Mouse (Mus musculus) liver, embryonic 16.5 days (tissue): ENCODE data around the gene Frat2. TPM values are rescaled to one million over a fixed set of nuclear protein-coding genes. Genes with fewer than 3 reads are reported as not detected.
"Not testable (repeated sequence)": the region's sequence is repeated elsewhere in the genome, so short reads cannot be mapped to it uniquely, and the experiment has no call there.

Source experiments
- ATAC-seq: fragments of 200-750 bp; cut with Nextera tagmentation; 2 replicates; pipeline ENCODE4 v1.8.0; 2017; ENCODE audit warnings: low read depth, mild to moderate bottlenecking, moderate number of reproducible peaks, moderate library complexity
- H3K27ac ChIP-seq: fragments of 300-500 bp; sonication (generic); 2 replicates; pipeline ENCODE4 v1.5.1; 2014; ENCODE audit warnings: mild to moderate bottlenecking, low read length
- H3K27me3 ChIP-seq: fragments of 300-500 bp; sonication (generic); 2 replicates; pipeline ENCODE4 v1.6.1; 2014; ENCODE audit warnings: low read depth, low read length, mixed read lengths; ENCODE audit not compliant: control insufficient read depth, insufficient read depth
- H3K36me3 ChIP-seq: fragments of 300-500 bp; sonication (generic); 2 replicates; pipeline ENCODE4 v1.6.1; 2014; ENCODE audit warnings: mild to moderate bottlenecking; ENCODE audit not compliant: control insufficient read depth, insufficient read depth
- H3K4me1 ChIP-seq: fragments of 300-500 bp; sonication (generic); 2 replicates; pipeline ENCODE4 v1.6.1; 2014; ENCODE audit warnings: low read depth, low read length, mixed read lengths; ENCODE audit not compliant: control insufficient read depth
- H3K4me2 ChIP-seq: fragments of 300-500 bp; sonication (generic); 2 replicates; pipeline ENCODE4 v1.6.1; 2014; ENCODE audit warnings: low read depth, low read length, mixed read lengths
- H3K4me3 ChIP-seq: fragments of 300-500 bp; sonication (generic); 2 replicates; pipeline ENCODE4 v1.5.1; 2014; ENCODE audit warnings: low read depth, mild to moderate bottlenecking, low read length
- H3K9ac ChIP-seq: fragments of 300-500 bp; sonication (generic); 2 replicates; pipeline ENCODE4 v1.6.1; 2014; ENCODE audit warnings: low read depth, low read length
- H3K9me3 ChIP-seq: fragments of 300-500 bp; sonication (generic); replicated peaks from 2 replicates; pipeline ENCODE4 v1.6.1; 2016; ENCODE audit warnings: low read length; ENCODE audit not compliant: control insufficient read depth
- WGBS: fragments of 180-500 bp; shearing (Covaris S2); extraction: QIAGEN DNeasy Blood & Tissue Kit; methylation state at CpG from one replicate; pipeline ENCODE4 v1.1.7; 2014; ENCODE audit not compliant: insufficient replicate concordance; 5-methylcytosine and 5-hydroxymethylcytosine counted together
- polyA plus RNA-seq: library from polyadenylated mRNA; unstranded; fragments of >200 nt; fragmentation: Nextera tagmentation; extraction: Ambion mirVana; gene quantifications from 2 replicates; pipeline ENCODE4 v1.2.1, GENCODE M21; 2015

Gene Frat2
- polyA plus RNA-seq, 1 experiment from 2014 or later: 2.7 TPM

DNA sequence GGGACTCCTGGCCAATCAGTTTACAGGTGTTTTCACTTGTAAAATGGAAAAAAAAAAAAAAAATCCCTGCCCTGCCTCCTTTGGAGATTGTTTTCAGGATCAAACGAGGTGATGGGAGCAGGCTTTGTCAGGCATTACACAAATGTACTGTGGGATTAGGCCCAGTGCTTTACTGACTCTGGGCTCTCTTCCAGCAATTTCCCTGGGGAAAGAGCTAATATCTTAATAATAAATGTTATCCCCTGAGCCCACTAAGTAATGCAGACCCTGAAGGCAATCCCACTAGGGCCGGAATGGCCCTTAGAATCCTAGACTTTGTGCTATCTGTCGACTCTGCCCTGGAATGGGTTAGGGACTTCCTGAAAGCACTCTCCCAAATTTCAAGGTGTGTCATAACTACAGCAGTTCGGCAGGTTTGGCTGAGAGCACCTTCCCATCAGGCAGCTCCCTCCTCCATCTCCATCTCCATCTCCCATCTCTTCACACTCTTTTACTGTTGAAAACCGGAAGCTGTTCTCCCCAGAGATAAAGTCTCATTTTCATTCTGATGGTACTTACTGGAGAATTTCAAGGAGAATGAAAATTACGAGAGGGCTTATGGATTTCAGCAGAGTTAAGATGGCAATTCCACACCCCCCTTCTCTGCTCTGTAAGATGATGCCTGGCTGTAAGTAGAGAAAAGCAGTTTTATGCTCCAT is 2.2 kb upstream of the Frat2 start:
- Histone ChIP-seq H3K4me3 (no peak overlapping the region), H3K9ac (no peak overlapping the region), H3K4me2 (no peak overlapping the region), H3K9me3 (no peaks in the 10 kb centered on the region; the same call in 1 of the 2 replicates), H3K4me1 (peaks cover 27% of the 10 kb centered on the region), H3K27ac (no peak overlapping the region), H3K36me3 (no peaks in the 10 kb centered on the region), H3K27me3 (no peaks in the 10 kb centered on the region)
- no peak for ATAC-seq
- 64% methylated on average over 6 of the region's 6 CpGs for WGBS

DNA sequence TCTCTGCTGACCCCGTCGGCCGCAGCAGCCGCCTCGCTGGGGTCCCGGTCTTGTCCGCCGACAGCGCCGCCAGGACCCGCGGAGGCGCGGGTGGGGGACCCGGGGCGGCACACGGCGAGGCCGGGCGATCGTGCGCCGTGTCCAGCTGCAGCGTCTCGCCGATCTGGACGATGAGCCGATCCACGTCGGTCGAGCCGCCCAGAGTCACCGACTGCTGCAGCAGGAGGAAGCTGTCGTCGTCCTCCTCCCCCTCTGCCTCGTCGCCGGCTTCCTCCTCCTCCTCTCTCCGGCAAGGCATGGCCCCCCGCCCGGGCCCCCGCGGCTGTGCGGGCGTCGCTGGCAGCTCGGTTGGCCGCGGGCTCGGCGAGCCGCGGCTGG is 329 bp downstream of the Frat2 start:
- 1% methylated on average over 31 of the region's 53 CpGs for WGBS
- not testable (repeated sequence) for H3K9me3 ChIP-seq, H3K36me3 ChIP-seq, H3K27me3 ChIP-seq
- peak; percentile 37 for ATAC-seq
- peak overlapping the region; percentile 84 for H3K4me2 ChIP-seq
- H3K9ac ChIP-seq: peak overlapping the region; percentile 73
- H3K4me1 ChIP-seq: peaks cover 27% of the 10 kb centered on the region
- peak overlapping the region; percentile 87 for H3K27ac ChIP-seq
- H3K4me3 ChIP-seq: peak overlapping the region; percentile 72

DNA sequence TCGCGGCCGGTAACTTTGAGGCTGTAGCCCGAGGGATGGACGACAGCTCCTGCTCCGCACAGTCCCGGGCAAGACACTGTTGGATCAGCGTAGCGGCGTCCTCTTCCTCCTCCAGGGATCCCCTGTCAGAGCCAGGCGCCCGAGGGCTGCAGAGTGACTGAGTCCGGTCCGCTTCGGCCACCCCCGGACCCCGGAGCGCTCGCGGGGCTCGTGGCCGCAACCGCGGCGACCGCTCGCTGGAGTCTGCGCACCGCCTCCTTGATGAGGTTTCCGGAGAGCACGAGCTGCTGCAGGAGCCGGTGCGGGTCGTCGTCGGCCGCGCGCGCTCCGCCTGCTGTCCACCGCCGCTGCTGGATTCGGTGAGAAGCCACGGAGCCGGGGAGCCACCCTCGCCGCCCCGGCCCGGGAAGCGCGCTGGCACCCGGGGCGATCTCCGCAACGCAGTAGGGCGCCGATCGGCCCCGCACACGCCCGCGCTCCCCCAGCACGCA is 796 bp downstream of the Frat2 start:
- Histone ChIP-seq H3K4me3 (peak overlapping the region; percentile 72), H3K4me2 (peak overlapping the region; percentile 84), H3K4me1 (peaks cover 27% of the 10 kb centered on the region), H3K9ac (peak overlapping the region; percentile 73), H3K9me3 (no peaks in the 10 kb centered on the region), H3K27me3 (no peaks in the 10 kb centered on the region), H3K36me3 (no peaks in the 10 kb centered on the region), H3K27ac (peak overlapping the region; percentile 87)
- peak; percentile 14 for ATAC-seq
- under 1% methylated on average over 46 of the region's 64 CpGs for WGBS

DNA sequence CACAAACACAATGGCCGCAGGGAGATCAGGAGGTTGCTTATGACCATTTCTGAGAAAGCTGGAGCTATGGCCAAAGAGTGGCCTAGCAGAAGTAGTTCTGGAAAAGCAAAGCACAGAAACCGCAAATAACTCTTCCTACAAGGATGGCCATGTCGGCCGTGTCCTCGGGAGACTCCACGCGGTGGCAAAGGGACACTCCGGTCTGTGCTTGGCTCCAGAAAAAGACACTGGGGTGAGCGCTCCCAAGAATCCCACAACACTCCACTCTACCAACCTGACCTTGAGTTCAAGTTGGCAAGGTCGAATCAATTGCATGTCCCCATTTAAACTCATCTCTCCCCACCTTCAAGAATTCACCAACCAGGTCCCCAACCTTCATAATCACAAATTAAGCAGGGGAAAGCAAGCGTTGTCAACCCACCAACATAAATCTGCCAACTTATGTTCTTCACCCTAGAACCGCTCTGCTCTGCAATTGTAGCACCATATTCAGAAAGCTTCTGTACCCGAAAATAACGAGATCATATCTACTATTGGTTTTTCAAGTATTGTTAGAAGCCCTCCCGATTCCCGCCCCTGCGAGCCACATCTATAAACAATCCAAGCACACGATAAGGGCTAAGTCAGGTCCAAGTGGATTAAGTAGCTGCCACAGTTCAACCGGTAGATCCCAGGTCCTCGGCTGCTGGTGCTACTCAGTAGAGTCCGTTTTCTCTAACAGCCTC is 1.4 kb downstream of the Frat2 start:
- no peaks in the 10 kb centered on the region for H3K27me3 ChIP-seq
- peak overlapping the region; percentile 73 for H3K9ac ChIP-seq
- H3K36me3 ChIP-seq: no peaks in the 10 kb centered on the region
- H3K4me2 ChIP-seq: peak overlapping the region; percentile 84
- peak; percentile 2; the same call in 1 of the 2 replicates for ATAC-seq
- WGBS: 9% methylated on average over 21 of the region's 21 CpGs
- peak overlapping the region; percentile 87 for H3K27ac ChIP-seq
- peaks cover 24% of the 10 kb centered on the region for H3K4me1 ChIP-seq
- no peaks in the 10 kb centered on the region for H3K9me3 ChIP-seq
- peak overlapping the region; percentile 72 for H3K4me3 ChIP-seq

DNA sequence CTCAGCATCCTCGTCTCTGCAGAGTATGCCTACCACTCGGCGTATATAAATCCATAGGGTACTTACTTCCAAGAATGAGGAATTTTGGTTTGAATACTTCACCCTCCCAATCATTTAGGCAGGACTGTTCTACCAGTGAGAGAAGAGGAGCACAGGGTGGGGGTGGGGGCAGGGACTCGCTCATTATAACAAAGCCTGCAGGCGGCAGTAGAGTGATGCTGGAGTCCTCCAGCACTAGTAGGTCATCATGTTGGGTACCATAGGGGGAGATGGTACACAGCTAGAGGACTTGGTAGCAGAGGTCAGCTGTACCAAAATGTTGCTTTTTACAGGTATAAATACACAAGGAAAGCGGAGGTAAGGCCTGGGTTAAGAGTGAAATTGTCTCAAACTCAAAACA is 3.6 kb downstream of the Frat2 start:
- Histone ChIP-seq H3K4me1 (peaks cover 24% of the 10 kb centered on the region), H3K36me3 (no peaks in the 10 kb centered on the region), H3K27me3 (no peaks in the 10 kb centered on the region), H3K27ac (no peak overlapping the region), H3K4me3 (no peak overlapping the region), H3K9me3 (no peaks in the 10 kb centered on the region), H3K9ac (no peak overlapping the region), H3K4me2 (no peak overlapping the region)
- ATAC-seq: no peak
- 63% methylated on average over 6 of the region's 6 CpGs for WGBS

DNA sequence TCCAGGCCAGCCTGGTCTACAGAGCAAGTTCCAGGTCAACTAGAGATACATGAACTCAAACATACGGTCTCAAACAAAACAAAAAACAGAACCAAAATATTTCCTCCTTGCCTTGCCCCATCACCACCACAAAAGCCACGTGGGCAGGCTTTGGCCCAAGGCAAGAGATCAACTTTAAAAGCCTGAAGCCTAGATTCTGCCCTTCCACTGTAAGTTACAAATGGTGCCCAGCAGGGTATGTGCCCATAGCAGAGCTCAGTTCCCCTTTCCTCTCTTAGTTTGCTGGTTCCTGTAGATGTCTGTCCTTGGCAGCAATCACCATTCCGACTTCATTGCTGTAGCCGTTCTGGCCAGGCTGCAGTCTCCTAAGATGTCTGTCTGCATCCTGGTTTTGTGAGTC is 5.2 kb downstream of the Frat2 start:
- no peak for ATAC-seq
- Histone ChIP-seq H3K9me3 (no peaks in the 10 kb centered on the region), H3K4me3 (no peak overlapping the region), H3K27ac (no peak overlapping the region), H3K27me3 (no peaks in the 10 kb centered on the region), H3K9ac (no peak overlapping the region), H3K4me2 (no peak overlapping the region), H3K36me3 (no peaks in the 10 kb centered on the region), H3K4me1 (peaks cover 40% of the 10 kb centered on the region)
- 67% methylated on average over 4 of the region's 4 CpGs for WGBS

DNA sequence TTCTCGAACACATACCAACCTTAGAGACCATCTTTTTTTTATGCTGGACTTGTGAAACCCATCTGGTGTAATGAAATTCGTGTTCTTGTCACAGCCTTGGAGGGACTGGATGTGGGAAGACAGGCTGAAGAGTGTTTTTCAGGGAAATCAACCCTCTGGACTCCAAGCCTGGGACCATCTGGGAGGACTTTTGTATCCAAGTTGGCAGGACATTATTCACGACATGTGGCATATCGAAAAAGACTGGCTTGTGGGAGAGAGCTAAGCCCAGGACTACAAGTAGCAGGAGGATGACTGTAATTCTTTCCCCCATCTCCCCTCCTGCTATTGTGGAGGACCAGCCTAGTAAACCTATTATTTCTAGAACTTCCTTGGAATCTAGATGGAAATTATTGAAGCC is 5.7 kb downstream of the Frat2 start:
- H3K4me1 ChIP-seq: peaks cover 46% of the 10 kb centered on the region
- 71% methylated on average over 4 of the region's 4 CpGs for WGBS

DNA sequence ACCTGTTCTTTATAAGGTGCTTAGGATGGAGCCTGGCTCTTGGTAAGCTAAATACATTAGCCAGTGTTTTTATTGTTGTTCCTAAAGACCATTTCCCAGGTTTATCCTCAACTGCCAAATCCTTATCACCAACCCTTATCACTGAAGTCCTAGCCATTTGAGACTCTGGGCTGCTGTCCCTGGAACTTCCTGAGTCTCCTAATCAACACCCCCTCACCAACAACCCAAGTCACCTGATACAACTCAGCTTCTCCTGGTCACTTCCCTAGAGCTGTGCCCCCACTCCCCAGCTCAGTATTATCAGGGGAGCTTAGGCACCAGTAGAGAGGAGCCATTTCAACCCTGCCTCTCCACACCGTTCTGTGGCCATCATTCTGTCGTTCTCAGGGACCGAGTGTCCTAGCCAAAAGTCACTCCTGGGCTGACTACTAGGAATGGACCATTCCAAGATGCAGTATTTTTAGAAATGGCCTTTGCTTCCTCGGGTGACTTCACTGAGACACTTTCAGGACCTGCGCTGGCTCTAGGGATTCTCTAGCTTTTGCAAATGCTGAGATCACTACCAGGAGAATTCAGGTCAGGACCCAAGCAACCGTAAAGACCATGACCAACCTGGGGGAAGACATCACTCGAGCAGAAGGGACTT is 6.7 kb downstream of the Frat2 start:
- WGBS: 51% methylated on average over 7 of the region's 7 CpGs
- no peak overlapping the region for H3K4me2 ChIP-seq
- H3K4me1 ChIP-seq: peaks cover 49% of the 10 kb centered on the region
- no peak overlapping the region for H3K9ac ChIP-seq
- H3K27ac ChIP-seq: no peak overlapping the region
- H3K27me3 ChIP-seq: no peaks in the 10 kb centered on the region
- ATAC-seq: no peak
- H3K9me3 ChIP-seq: no peaks in the 10 kb centered on the region
- no peaks in the 10 kb centered on the region for H3K36me3 ChIP-seq
- no peak overlapping the region for H3K4me3 ChIP-seq

More for the DNA sequence above, 5.7 kb downstream of the Frat2 start:
- H3K9ac ChIP-seq: no peak overlapping the region
- no peaks in the 10 kb centered on the region for H3K27me3 ChIP-seq
- no peak overlapping the region for H3K4me2 ChIP-seq
- no peak for ATAC-seq
- no peak overlapping the region for H3K4me3 ChIP-seq
- H3K9me3 ChIP-seq: no peaks in the 10 kb centered on the region
- no peak overlapping the region for H3K27ac ChIP-seq
- H3K36me3 ChIP-seq: no peaks in the 10 kb centered on the region

DNA sequence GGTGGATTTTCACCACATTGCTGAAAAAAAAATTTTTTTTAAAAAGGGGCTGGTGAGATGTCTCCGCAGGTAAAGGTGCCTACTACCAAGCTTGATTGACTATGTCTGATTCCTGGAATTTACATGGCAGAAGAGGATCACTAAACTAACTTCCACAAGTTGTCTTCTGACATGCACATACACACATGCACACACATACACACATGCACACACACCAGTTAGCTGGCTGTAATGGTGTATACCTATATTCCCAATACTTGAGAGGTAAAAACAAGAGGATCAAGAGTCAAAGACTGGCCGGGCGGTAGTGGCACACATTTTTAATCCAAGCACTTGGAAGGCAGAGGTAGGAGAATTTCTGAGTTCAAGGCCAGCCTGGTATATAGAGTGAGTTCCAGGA is 8.2 kb downstream of the Frat2 start:
- no peaks in the 10 kb centered on the region for H3K27me3 ChIP-seq

More for the DNA sequence above, 8.2 kb downstream of the Frat2 start:
- Histone ChIP-seq H3K4me3 (no peak overlapping the region), H3K36me3 (no peaks in the 10 kb centered on the region), H3K4me2 (no peak overlapping the region; the same call in 1 of the 2 replicates), H3K9ac (no peak overlapping the region), H3K9me3 (no peaks in the 10 kb centered on the region), H3K27ac (peak overlapping the region; percentile 89), H3K4me1 (peaks cover 53% of the 10 kb centered on the region)
- ATAC-seq: no peak
- 82% methylated on average over 3 of the region's 3 CpGs for WGBS
